Mouse (Mus musculus): ENCODE data around the gene Sos1. TPM values are rescaled to one million over a fixed set of nuclear protein-coding genes. Genes with fewer than 3 reads are reported as not detected.

Sos1 gene
- total and polyA plus RNA-seq, 3 experiments = 3.2 to 13.1 (median 11.2) TPM

- no peaks in the 10 kb centered on the region for H3K36me3 ChIP-seq (ENCODE audit: control insufficient read depth, insufficient read depth, low read length)
- H3K27me3 ChIP-seq (ENCODE audit: control insufficient read depth, insufficient read depth, low read length) = no peaks in the 10 kb centered on the region
- 85% methylated on average over 12 of the region's 12 CpGs for WGBS
- intact Hi-C loops (cut with DNase I) = no loop called here
- H3K4me1 ChIP-seq (ENCODE audit: control insufficient read depth, insufficient read depth, low read length) = no peaks in the 10 kb centered on the region
- TF ChIP-seq EP300 (IDR thresholded peaks at IDR 0.05; ENCODE audit: insufficient read depth, low read depth, low read length) (no peak), CTCF (IDR thresholded peaks at IDR 0.05) (no peak), POLR2A (IDR thresholded peaks at IDR 0.05; ENCODE audit: insufficient read depth, low read depth, low read length) (no peak)
- no peak overlapping the region for H3K9ac ChIP-seq (ENCODE audit: low read depth, low read length)
- H3K27ac ChIP-seq = no peak overlapping the region
- DNase-seq = no peak
- no peak overlapping the region for H3K4me3 ChIP-seq
- H3K79me2 ChIP-seq (replicated peaks; ENCODE audit: control insufficient read depth, insufficient read depth, low read length) = no peaks in the 10 kb centered on the region
Observed at GRCm38 (mm10) chr17:80518811-80519210, 38.6 kb upstream of the Sos1 start.

GRCm38 (mm10) chr17:80517244-80517643 is 37.0 kb upstream of the Sos1 start:
- no peak for DNase-seq
- 80% methylated on average over 9 of the region's 9 CpGs for WGBS

GRCm38 (mm10) chr17:80515956-80516355 is 35.7 kb upstream of the Sos1 start:
- TF ChIP-seq CTCF (IDR thresholded peaks at IDR 0.05) = no peak
- TF ChIP-seq EP300 (IDR thresholded peaks at IDR 0.05; ENCODE audit: insufficient read depth, low read depth, low read length) = no peak
- TF ChIP-seq POLR2A (IDR thresholded peaks at IDR 0.05; ENCODE audit: insufficient read depth, low read depth, low read length) = no peak
- Histone ChIP-seq H3K79me2 (replicated peaks; ENCODE audit: control insufficient read depth, insufficient read depth, low read length) (no peaks in the 10 kb centered on the region), H3K27me3 (ENCODE audit: control insufficient read depth, insufficient read depth, low read length) (no peaks in the 10 kb centered on the region), H3K27ac (no peak overlapping the region), H3K4me1 (ENCODE audit: control insufficient read depth, insufficient read depth, low read length) (no peaks in the 10 kb centered on the region), H3K4me3 (no peak overlapping the region), H3K36me3 (ENCODE audit: control insufficient read depth, insufficient read depth, low read length) (no peaks in the 10 kb centered on the region), H3K9ac (ENCODE audit: low read depth, low read length) (no peak overlapping the region)
- 86% methylated on average over 9 of the region's 9 CpGs for WGBS
- intact Hi-C loops (cut with DNase I) = no loop called here
- no peak for DNase-seq

More at GRCm38 (mm10) chr17:80517244-80517643, 37.0 kb upstream of the Sos1 start:
- no peak overlapping the region for H3K9ac ChIP-seq (ENCODE audit: low read depth, low read length)
- no peak overlapping the region for H3K4me3 ChIP-seq
- H3K36me3 ChIP-seq (ENCODE audit: control insufficient read depth, insufficient read depth, low read length) = no peaks in the 10 kb centered on the region
- H3K79me2 ChIP-seq (replicated peaks; ENCODE audit: control insufficient read depth, insufficient read depth, low read length) = no peaks in the 10 kb centered on the region
- intact Hi-C loops (cut with DNase I) = no loop called here
- H3K27me3 ChIP-seq (ENCODE audit: control insufficient read depth, insufficient read depth, low read length) = no peaks in the 10 kb centered on the region
- H3K27ac ChIP-seq = no peak overlapping the region
- no peaks in the 10 kb centered on the region for H3K4me1 ChIP-seq (ENCODE audit: control insufficient read depth, insufficient read depth, low read length)
- TF ChIP-seq CTCF (IDR thresholded peaks at IDR 0.05) (no peak), POLR2A (IDR thresholded peaks at IDR 0.05; ENCODE audit: insufficient read depth, low read depth, low read length) (no peak), EP300 (IDR thresholded peaks at IDR 0.05; ENCODE audit: insufficient read depth, low read depth, low read length) (no peak)

- no peak overlapping the region for H3K27ac ChIP-seq
- no peak for TF ChIP-seq EP300 (IDR thresholded peaks at IDR 0.05; ENCODE audit: insufficient read depth, low read depth, low read length)
- no peak for TF ChIP-seq CTCF (IDR thresholded peaks at IDR 0.05)
- TF ChIP-seq POLR2A (IDR thresholded peaks at IDR 0.05; ENCODE audit: insufficient read depth, low read depth, low read length) = no peak
- H3K27me3 ChIP-seq (ENCODE audit: control insufficient read depth, insufficient read depth, low read length) = no peaks in the 10 kb centered on the region
- intact Hi-C loops (cut with DNase I) = no loop called here
- H3K9ac ChIP-seq (ENCODE audit: low read depth, low read length) = no peak overlapping the region
- no peaks in the 10 kb centered on the region for H3K4me1 ChIP-seq (ENCODE audit: control insufficient read depth, insufficient read depth, low read length)
- no peak for DNase-seq
- no peak overlapping the region for H3K4me3 ChIP-seq
- no peaks in the 10 kb centered on the region for H3K36me3 ChIP-seq (ENCODE audit: control insufficient read depth, insufficient read depth, low read length)
- no peaks in the 10 kb centered on the region for H3K79me2 ChIP-seq (replicated peaks; ENCODE audit: control insufficient read depth, insufficient read depth, low read length)
- 95% methylated on average over 7 of the region's 7 CpGs for WGBS
Observed at GRCm38 (mm10) chr17:80515513-80515912, 35.3 kb upstream of the Sos1 start.

GRCm38 (mm10) chr17:80513766-80514165 is 33.5 kb upstream of the Sos1 start:
- H3K9ac ChIP-seq (ENCODE audit: low read depth, low read length) = no peak overlapping the region
- no peaks in the 10 kb centered on the region for H3K79me2 ChIP-seq (replicated peaks; ENCODE audit: control insufficient read depth, insufficient read depth, low read length)
- no peak for TF ChIP-seq POLR2A (IDR thresholded peaks at IDR 0.05; ENCODE audit: insufficient read depth, low read depth, low read length)
- TF ChIP-seq CTCF (IDR thresholded peaks at IDR 0.05) = no peak
- no peak for TF ChIP-seq EP300 (IDR thresholded peaks at IDR 0.05; ENCODE audit: insufficient read depth, low read depth, low read length)
- H3K36me3 ChIP-seq (ENCODE audit: control insufficient read depth, insufficient read depth, low read length) = no peaks in the 10 kb centered on the region
- no peak for DNase-seq
- intact Hi-C loops (cut with DNase I) = no loop called here
- 26% methylated on average over 8 of the region's 8 CpGs for WGBS
- no peaks in the 10 kb centered on the region for H3K4me1 ChIP-seq (ENCODE audit: control insufficient read depth, insufficient read depth, low read length)
- no peak overlapping the region for H3K4me3 ChIP-seq
- no peak overlapping the region for H3K27ac ChIP-seq
- no peaks in the 10 kb centered on the region for H3K27me3 ChIP-seq (ENCODE audit: control insufficient read depth, insufficient read depth, low read length)

- 83% methylated on average over 3 of the region's 3 CpGs for WGBS
- H3K79me2 ChIP-seq (replicated peaks; ENCODE audit: control insufficient read depth, insufficient read depth, low read length) = no peaks in the 10 kb centered on the region
- no peak overlapping the region for H3K9ac ChIP-seq (ENCODE audit: low read depth, low read length)
- no peaks in the 10 kb centered on the region for H3K27me3 ChIP-seq (ENCODE audit: control insufficient read depth, insufficient read depth, low read length)
- no peaks in the 10 kb centered on the region for H3K4me1 ChIP-seq (ENCODE audit: control insufficient read depth, insufficient read depth, low read length)
- no peaks in the 10 kb centered on the region for H3K36me3 ChIP-seq (ENCODE audit: control insufficient read depth, insufficient read depth, low read length)
- DNase-seq = no peak
- H3K27ac ChIP-seq = no peak overlapping the region
- TF ChIP-seq EP300 (IDR thresholded peaks at IDR 0.05; ENCODE audit: insufficient read depth, low read depth, low read length) (no peak), POLR2A (IDR thresholded peaks at IDR 0.05; ENCODE audit: insufficient read depth, low read depth, low read length) (no peak), CTCF (IDR thresholded peaks at IDR 0.05) (no peak)
- intact Hi-C loops (cut with DNase I) = no loop called here
- no peak overlapping the region for H3K4me3 ChIP-seq
Observed at GRCm38 (mm10) chr17:80510459-80510855, 30.2 kb upstream of the Sos1 start.
